Mouse (Mus musculus) heart, postnatal 36 days (tissue): ENCODE measurements around the gene Gm37240. TPM values are rescaled to one million over a fixed set of nuclear protein-coding genes. Genes with fewer than 3 reads are reported as not detected.
A peak's percentile ranks its signal among the peaks of the same experiment; 100 is the strongest.

Source experiments
- DNase-seq, 2 experiments: peaks; one replicate each; pipeline ENCODE4 v3.0.0; 2021 to 2022
- intact Hi-C: fragments of 180-260 bp; cut with DNase I; formaldehyde crosslinking; loops from one replicate; pipeline ENCODE4 v1.15.1; 2025
- total RNA-seq, 2 experiments: library from RNA; stranded (reverse); gene quantifications; 2 replicates each; pipeline ENCODE4 v1.2.3; 2021

Gene Gm37240
- total RNA-seq, 2 experiments from 2014 or later: 35.9 to 45.6 TPM

- intact Hi-C loops: no loop called here
- DNase-seq: no peak
Measured at GRCm38 (mm10) chr3:85880687-85881086, 6.6 kb downstream of the Gm37240 start.

GRCm38 (mm10) chr3:85880068-85880467, 7.2 kb downstream of the Gm37240 start:
- intact Hi-C loops: no loop called here
- no peak for DNase-seq

DNA sequence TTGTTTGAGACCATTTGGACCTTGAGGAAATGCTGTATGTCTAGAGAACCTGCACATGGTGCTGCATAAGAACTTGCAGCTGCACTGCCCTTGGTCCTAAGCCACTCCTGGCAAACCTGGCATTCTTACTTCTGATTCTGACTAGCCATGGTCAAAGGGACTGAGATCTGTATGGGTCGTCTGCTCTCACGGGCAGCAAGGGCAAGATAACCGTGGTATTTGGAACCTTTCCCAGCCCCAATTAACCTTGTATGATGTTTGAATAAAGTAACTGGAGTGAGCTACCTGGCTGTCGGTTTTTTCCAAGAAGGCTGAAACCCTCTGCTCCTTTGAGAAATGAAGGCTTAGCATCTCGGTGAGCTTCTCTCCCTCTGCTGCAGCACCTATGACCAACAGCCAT, 8.4 kb downstream of the Gm37240 start:
- intact Hi-C loops: no loop called here
- no peak for DNase-seq

DNA sequence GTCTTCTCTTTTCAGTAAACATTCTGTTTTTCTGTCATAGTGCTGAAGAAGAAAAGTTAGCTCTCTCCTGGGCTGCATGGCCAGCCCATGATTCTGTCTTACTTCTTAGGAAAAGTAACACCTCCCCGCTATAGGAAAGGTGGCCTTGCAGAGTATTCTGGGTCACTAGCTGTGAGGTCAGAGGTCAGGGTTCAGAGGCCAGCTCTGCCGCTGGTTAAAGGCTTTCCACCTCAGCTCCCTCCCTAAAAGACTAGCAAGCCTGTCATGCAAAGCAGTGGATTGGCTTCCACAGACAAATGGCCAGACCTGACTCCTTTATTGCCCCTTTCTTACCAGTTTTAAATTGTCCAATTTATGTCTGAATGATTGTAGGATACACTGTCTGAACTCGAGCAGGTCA, 23.3 kb downstream of the Gm37240 start:
- DNase-seq: no peak
- intact Hi-C loops: no loop called here

DNA sequence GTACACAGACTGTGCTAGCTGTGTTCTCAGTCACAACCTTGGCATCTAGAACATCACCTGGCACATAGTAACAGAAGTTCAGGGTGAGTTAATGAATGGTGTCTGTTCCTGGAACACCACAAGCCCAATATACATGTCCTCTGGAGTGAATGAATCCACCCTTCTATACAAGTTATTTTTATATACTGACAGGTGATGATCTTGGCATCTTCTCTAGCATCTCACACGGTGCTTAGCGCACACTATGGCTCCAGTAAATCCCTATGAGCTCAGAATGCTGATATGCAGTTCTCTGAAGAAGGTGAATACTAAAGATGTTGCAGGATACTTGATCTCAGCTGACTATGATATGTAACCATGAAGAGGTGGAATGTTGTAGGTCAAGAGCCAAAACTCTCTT, 24.4 kb downstream of the Gm37240 start:
- intact Hi-C loops: no loop called here
- no peak for DNase-seq

DNA sequence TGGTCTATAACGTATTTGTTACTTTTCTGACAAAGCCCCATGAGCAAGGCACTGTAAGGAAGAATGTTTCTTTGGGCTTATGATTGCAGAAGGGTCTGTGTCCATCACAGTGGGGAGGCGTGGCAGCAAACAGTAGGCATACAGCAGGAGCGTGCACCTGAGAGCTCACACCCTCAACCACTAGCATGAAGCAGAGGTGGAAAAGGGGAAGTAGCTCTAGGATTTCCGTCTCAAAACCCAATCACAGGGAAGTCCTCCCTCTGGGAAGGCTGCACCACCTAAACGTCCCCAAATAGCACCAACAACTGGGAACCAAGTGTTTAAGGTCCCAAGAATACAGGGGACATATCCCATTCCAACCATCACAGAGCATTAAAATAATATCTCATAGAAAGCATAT, 26.3 kb downstream of the Gm37240 start:
- intact Hi-C loops: no loop called here
- no peak for DNase-seq

- intact Hi-C loops: loop anchor here (5.0 kb wide), 1 partner anchor 47 kb away; no protein-coding TSS in a partner anchor
- no peak for DNase-seq
Measured at GRCm38 (mm10) chr3:85859311-85859710, 28.0 kb downstream of the Gm37240 start.

DNA sequence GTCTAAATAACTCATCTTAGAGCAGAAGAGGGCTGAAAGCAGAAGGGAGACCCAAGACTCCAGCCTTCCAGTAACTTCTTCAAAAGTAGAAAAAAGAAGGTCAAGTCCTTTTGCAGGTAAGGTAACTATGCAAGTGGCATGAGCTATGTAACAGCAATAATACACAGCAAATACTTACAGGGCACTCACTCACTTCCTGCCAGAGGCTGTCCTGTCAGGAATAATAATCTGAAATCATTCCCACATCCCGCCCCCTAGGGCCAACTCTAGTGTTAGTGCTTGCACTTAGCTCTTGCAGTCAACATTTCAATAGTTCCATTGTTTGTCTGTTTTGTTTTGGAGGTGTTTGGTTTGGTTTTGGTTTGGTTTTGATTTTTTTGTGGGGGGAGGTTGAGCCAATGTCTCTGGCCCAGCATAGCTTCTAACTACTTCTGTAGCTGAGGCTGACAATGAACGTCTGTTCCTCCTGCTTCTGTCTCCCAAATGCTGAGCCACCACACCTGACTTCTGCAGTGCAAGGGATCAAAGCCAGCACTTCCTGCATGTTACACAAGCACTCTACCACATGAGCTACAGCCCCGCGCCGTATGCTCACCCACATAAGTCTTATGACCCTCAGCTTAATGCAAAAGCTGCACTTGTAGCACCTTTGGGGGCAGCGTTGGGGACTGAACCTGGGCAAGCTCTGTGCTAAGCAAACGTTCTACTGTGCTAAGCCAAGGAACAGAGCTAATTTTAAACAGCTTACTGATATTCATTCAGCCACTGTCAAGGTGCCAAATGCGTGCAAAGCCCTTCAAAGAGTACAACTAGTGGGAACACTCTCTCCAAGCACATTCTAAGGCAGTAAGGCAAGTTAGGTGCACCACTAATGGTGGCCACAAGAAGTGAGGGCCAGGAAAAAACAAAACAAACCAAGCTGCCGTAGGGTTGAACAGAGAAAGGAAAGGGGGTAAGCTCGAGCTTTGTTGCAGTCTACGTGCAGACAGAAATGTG, 28.9 kb downstream of the Gm37240 start:
- peak; percentile 45 to 64 for DNase-seq
- intact Hi-C loops: loop anchor here (1.0 to 5.0 kb wide), 2 partner anchors 29 to 46 kb away; partner anchors contain the start of genes Glt28d2 and Gm37240

DNA sequence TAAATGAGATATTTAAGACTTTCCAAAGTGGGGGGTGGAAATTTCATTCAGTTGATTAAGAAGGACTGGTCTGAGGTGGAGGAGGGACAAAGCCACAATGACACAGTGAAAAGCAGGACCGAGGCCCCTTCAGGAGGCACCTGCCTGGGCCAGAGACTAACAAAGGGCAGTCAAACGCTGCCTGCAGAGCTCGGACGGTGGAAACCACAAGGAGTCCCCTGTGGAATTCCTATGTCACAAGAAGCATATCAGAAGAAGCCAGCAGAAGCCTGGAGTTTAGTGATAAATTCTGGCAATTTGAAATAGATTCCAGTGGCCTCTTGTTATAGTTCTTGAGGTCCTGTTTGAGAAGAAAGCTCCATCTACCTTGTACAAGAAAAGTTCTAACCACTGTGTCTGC, 30.2 kb downstream of the Gm37240 start:
- DNase-seq: no peak
- intact Hi-C loops: loop anchor here (5.0 kb wide), 1 partner anchor 45 kb away; no protein-coding TSS in a partner anchor

GRCm38 (mm10) chr3:85855947-85856346, 31.4 kb downstream of the Gm37240 start:
- intact Hi-C loops: loop anchor here (5.0 kb wide), 1 partner anchor 44 kb away; no protein-coding TSS in a partner anchor
- no peak for DNase-seq

GRCm38 (mm10) chr3:85855043-85855442, 32.3 kb downstream of the Gm37240 start:
- intact Hi-C loops: loop anchor here (5.0 kb wide), 1 partner anchor 43 kb away; no protein-coding TSS in a partner anchor
- DNase-seq: no peak

DNA sequence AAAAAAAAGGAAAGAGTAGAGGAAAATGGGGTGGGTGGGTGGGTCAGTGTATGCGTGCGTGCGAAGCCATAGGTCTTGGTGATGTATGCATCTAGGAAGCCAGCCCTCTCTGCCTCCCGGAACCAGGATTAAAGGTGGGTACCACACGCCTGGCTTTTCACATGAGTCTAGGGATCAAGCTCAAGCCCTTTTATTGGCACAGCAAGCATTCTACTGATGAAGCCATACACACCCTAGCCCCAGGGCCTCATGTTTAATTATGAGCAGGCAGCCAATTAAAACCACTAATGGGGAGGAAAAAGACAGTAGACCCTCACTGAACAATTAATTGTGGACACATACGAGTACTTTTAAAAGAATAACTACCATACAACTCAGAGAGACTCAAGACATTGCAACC, 33.2 kb downstream of the Gm37240 start:
- no peak for DNase-seq
- intact Hi-C loops: no loop called here

GRCm38 (mm10) chr3:85853715-85854114, 33.6 kb downstream of the Gm37240 start:
- DNase-seq: no peak
- intact Hi-C loops: no loop called here

- intact Hi-C loops: no loop called here
Measured at GRCm38 (mm10) chr3:85850079-85850478, 37.2 kb downstream of the Gm37240 start.

DNA sequence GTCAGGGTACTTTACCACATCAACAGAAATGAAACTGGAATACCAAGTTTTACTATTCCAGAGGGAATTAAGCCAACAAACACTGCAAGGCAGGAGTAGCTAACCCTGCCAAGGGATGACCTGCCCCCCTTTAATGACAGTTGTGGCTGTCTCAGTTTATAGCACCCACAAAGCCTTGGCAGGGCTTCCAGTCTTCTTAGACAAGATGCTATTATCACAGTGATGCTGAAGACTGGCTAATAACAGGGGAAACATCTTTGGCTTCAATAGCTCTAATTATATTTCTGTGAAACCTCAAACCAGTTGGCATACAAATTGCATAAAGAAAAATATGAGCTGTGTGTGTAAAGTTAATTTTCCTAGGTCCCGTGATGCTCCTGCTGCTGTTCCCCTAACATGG, 41.0 kb downstream of the Gm37240 start:
- intact Hi-C loops: no loop called here
- DNase-seq: no peak

More at GRCm38 (mm10) chr3:85850079-85850478, 37.2 kb downstream of the Gm37240 start:
- DNase-seq: no peak

DNA sequence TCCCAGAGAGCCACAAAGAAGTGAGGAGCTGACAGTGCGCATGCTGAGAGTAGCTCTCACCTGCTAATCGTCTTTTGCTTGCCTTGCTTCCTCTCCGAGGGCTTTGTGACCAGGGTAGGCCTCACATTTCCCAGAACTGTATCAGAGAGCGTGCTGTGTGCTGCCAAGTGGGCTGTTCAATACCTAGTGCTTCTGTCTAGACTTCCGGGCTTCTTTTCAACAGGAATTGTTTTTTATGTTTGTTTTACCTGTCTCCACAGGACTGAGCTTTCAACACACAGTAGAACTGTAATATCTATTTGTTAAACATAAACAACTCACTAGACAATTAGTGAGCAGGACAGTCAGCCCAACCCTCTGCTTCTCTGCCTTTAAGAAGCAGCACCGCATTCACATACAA, 42.0 kb downstream of the Gm37240 start:
- intact Hi-C loops: no loop called here
- DNase-seq: no peak

- peak in 1 of 2 experiments; percentile 28 for DNase-seq
- intact Hi-C loops: loop anchor here (5.0 kb wide), 1 partner anchor 44 kb away; the partner anchor contains the start of genes Glt28d2 and Gm37240
Measured at GRCm38 (mm10) chr3:85842881-85843218, 44.5 kb downstream of the Gm37240 start.

DNA sequence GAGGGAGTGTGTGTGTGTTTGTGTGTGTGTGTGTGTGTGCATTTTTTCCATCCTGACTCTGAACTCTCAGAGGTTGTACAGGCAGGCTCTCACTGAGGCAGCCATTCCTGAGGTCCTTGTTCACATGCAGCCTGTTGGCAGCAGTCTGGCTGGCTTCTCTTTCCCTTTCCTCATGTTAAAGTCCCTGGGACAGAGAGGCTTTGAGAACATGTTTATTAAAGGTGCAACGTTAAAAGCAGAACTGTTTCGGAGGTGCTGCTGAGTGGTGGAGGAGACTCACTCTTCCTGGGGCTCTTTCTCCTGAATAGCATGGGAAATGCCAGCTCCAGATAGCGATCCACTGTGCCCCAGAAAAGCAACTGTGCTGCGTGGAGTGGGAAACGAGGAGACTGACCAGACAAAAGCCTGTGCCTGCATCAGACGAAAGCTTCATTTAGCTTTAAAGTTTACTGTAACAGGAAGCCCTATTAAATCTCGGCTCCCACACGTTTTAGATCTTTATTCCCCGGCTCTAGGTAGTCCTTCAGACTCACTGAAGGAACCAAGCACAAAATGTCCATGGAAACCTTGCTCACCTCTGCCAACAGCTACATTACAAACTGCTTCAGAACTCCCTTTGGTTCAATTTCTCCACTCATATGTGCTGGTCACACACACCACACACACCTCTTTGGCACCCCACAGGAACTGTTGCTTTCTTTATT, 45.0 kb downstream of the Gm37240 start:
- DNase-seq: no peak
- intact Hi-C loops: loop anchor here (5.0 kb wide), 1 partner anchor 45 kb away; the partner anchor contains the start of genes Glt28d2 and Gm37240

GRCm38 (mm10) chr3:85841454-85842176, 45.7 kb downstream of the Gm37240 start:
- intact Hi-C loops: loop anchor here (5.0 kb wide), 1 partner anchor 46 kb away; the partner anchor contains the start of genes Glt28d2 and Gm37240
- DNase-seq: no peak

- intact Hi-C loops: no loop called here
- DNase-seq: no peak
Measured at GRCm38 (mm10) chr3:85833627-85834026, 53.7 kb downstream of the Gm37240 start.
